29 mouse cellular contexts compared by ENCODE assay signal in genomic region chr11:88843305-88843704, GRCm38 (mm10). TPM values are rescaled to one million over a fixed set of nuclear protein-coding genes. Genes with fewer than 3 reads are reported as not detected.
DNase-seq lines count a peak whose midpoint lies in the region; ATAC-seq and TF ChIP-seq lines count a peak whose summit lies in the region.
"Had no signal": no experiment of that assay in that cellular context is flagged by ENCODE, and none has a peak within 500 bp of the region (broad histone marks: within the 10 kb centered on the region; RNA-seq: fewer than 3 reads in every experiment).

No protein-coding gene starts in this region.

- no peaks in the 10 kb centered on the region for H3K27me3 ChIP-seq in heart, embryonic 15.5 days
- no peaks in the 10 kb centered on the region for H3K27me3 ChIP-seq in E14TG2a.4 (ENCODE audit: insufficient read depth, low read length)
- H3K27me3 ChIP-seq: CH12.LX; forebrain, embryonic 13.5 days; hindbrain, embryonic 13.5 days; intestine, embryonic 15.5 days; Patski had no signal

- DNase-seq in heart, adult 8-10 months (ENCODE audit: low spot score) = no peak
- DNase-seq in ES-CJ7 (ENCODE audit: low read depth, low spot score) = peak; percentile 81
- no peak for DNase-seq in layer of hippocampus, adult 11-12 months (ENCODE audit: low spot score)
- no peak for DNase-seq in layer of hippocampus, adult 8-10 months (ENCODE audit: low spot score in 2 of 2)
- DNase-seq: adrenal gland, adult 8-10 months; adrenal gland, postnatal 25 days; B cell, adult 2 months; cerebellum, adult 18-20 months; cerebellum, adult 9-10 months; cerebellum, postnatal 14 days; gastrocnemius, postnatal 14 days; heart, adult 2 months; heart, postnatal 10 days; heart, postnatal 36 days had no signal

- H3K4me1 ChIP-seq in heart, embryonic 15.5 days (replicated peaks) = peaks cover 68% of the 10 kb centered on the region
- peaks cover 98% of the 10 kb centered on the region for H3K4me1 ChIP-seq in E14TG2a.4 (replicated peaks; ENCODE audit: low read depth, low read length)
- peaks cover 17% of the 10 kb centered on the region for H3K4me1 ChIP-seq in brown adipose tissue, adult 24 weeks (ENCODE audit: control insufficient read depth, insufficient read depth, insufficient read length, low read length)

- peak overlapping the region; percentile 41; the same call in 1 of the 2 replicates for H3K27ac ChIP-seq in heart, embryonic 15.5 days
- H3K27ac ChIP-seq in brown adipose tissue, adult 24 weeks (replicated peaks; ENCODE audit: low read depth, low read length) = peak overlapping the region; percentile 28; the same call in 1 of the 2 replicates
- H3K27ac ChIP-seq: forebrain, embryonic 10.5 days; forebrain, embryonic 13.5 days; heart, adult 2 months; hindbrain, embryonic 10.5 days; hindbrain, embryonic 13.5 days; intestine, embryonic 15.5 days had no signal

- no peak overlapping the region for H3K4me2 ChIP-seq in heart, embryonic 15.5 days
- H3K4me2 ChIP-seq: forebrain, embryonic 13.5 days; heart, embryonic 11.5 days; hindbrain, embryonic 13.5 days; intestine, embryonic 15.5 days had no signal

- WGBS in heart, embryonic 15.5 days = 88% methylated on average over 10 of the region's 10 CpGs

- H3K36me3 ChIP-seq in heart, embryonic 15.5 days = peaks cover 27% of the 10 kb centered on the region
- peaks cover 83% of the 10 kb centered on the region for H3K36me3 ChIP-seq in E14TG2a.4 (ENCODE audit: insufficient read depth, low read length)

- H3K9me3 ChIP-seq in heart, embryonic 15.5 days (replicated peaks) = no peaks in the 10 kb centered on the region
- H3K9me3 ChIP-seq in E14TG2a.4 (ENCODE audit: low read length) = no peaks in the 10 kb centered on the region
- H3K9me3 ChIP-seq: forebrain, embryonic 10.5 days; forebrain, embryonic 13.5 days; G1E; hindbrain, embryonic 10.5 days; hindbrain, embryonic 13.5 days; intestine, embryonic 15.5 days had no signal

- ATAC-seq in heart, embryonic 15.5 days (replicated peaks; ENCODE audit: insufficient number of reproducible peaks, insufficient read depth, low FRiP score, low read depth) = no peak
- ATAC-seq: activated CD4-positive, CD25-positive, alpha-beta regulatory T cell, adult 4 months; forebrain, embryonic 13.5 days; forebrain, embryonic 16.5 days; hindbrain, embryonic 16.5 days; intestine, embryonic 15.5 days; Patski had no signal

- H3K4me3 ChIP-seq in heart, embryonic 15.5 days = no peak overlapping the region
- peak overlapping the region; percentile 51 for H3K4me3 ChIP-seq in E14TG2a.4 (replicated peaks; ENCODE audit: low read length)
- H3K4me3 ChIP-seq in brown adipose tissue, adult 24 weeks (ENCODE audit: insufficient read depth, low read depth, low read length) = no peak overlapping the region
- H3K4me3 ChIP-seq: forebrain, embryonic 10.5 days; forebrain, embryonic 13.5 days; heart, adult 2 months; hindbrain, embryonic 10.5 days; hindbrain, embryonic 13.5 days; intestine, embryonic 15.5 days had no signal

- TF ChIP-seq CTCF in E14TG2a.4 (conservative IDR thresholded peaks at IDR 0.05; ENCODE audit: low read length) = no peak

- no peak overlapping the region for H3K9ac ChIP-seq in heart, embryonic 15.5 days
- H3K9ac ChIP-seq: forebrain, embryonic 13.5 days; hindbrain, embryonic 13.5 days; intestine, embryonic 15.5 days had no signal

RNA-seq across cellular contexts. Expression of gene Akap1, which starts 21.1 kb away (rescaled TPM):
- polyA plus RNA-seq in heart, embryonic 15.5 days (2015; fragmentation: Nextera tagmentation; extraction: Ambion mirVana) = 44.2 and 45.8 TPM in 2 replicates
- 100 to 1,000 TPM; 113 to 148 (median 138) TPM for total RNA-seq in heart, adult 8-10 months (2022)
- polyA plus RNA-seq in brown adipose tissue, adult 24 weeks (2012; ENCODE audit: insufficient read depth, insufficient read length, missing spikeins) = 102 and 114 TPM in 2 replicates
- 10 to 100 TPM; 40.5 to 44.8 (median 41.6) TPM for total RNA-seq in layer of hippocampus, adult 8-10 months (2022)
